Mouse (Mus musculus) intestine, embryonic 14.5 days (tissue): ENCODE data around the gene Vmn2r5. TPM values are rescaled to one million over a fixed set of nuclear protein-coding genes. Genes with fewer than 3 reads are reported as not detected.
"Not testable (repeated sequence)": the region's sequence is repeated elsewhere in the genome, so short reads cannot be mapped to it uniquely, and the experiment has no call there.

Experiments
- ATAC-seq: fragments of 200-750 bp; cut with Nextera tagmentation; replicated peaks from 2 replicates; pipeline ENCODE4 v1.8.0; 2017; ENCODE audit warnings: low read depth, moderate number of reproducible peaks, moderate TSS enrichment, moderate library complexity; ENCODE audit not compliant: low FRiP score, low TSS enrichment
- DNase-seq: peaks from one replicate; pipeline ENCODE4 v3.0.0-alpha.2; 2018; ENCODE audit warnings: low spot score
- H3K27ac ChIP-seq: fragments of 300-500 bp; sonication (generic); 2 replicates; pipeline ENCODE4 v1.5.1; 2014; ENCODE audit warnings: low read depth, mild to moderate bottlenecking, control low read depth
- H3K27me3 ChIP-seq: fragments of 300-500 bp; sonication (generic); replicated peaks from 2 replicates; pipeline ENCODE4 v1.6.1; 2014; ENCODE audit warnings: low read length, control low read depth; ENCODE audit not compliant: control insufficient read depth, insufficient read depth
- H3K36me3 ChIP-seq: fragments of 300-500 bp; sonication (generic); 2 replicates; pipeline ENCODE4 v1.6.1; 2014; ENCODE audit warnings: low read length, control low read depth; ENCODE audit not compliant: control insufficient read depth, insufficient read depth
- H3K4me1 ChIP-seq: fragments of 300-500 bp; sonication (generic); replicated peaks from 2 replicates; pipeline ENCODE4 v1.6.1; 2014; ENCODE audit warnings: low read length, control low read depth, mixed read lengths; ENCODE audit not compliant: control insufficient read depth, insufficient read depth
- H3K4me2 ChIP-seq: fragments of 300-500 bp; sonication (generic); 2 replicates; pipeline ENCODE4 v1.6.1; 2014; ENCODE audit warnings: low read length
- H3K4me3 ChIP-seq: fragments of 300-500 bp; sonication (generic); 2 replicates; pipeline ENCODE4 v1.5.1; 2014; ENCODE audit warnings: low read depth, low read length, control low read depth, mixed read lengths
- H3K9ac ChIP-seq: fragments of 300-500 bp; sonication (generic); 2 replicates; pipeline ENCODE4 v1.6.1; 2014; ENCODE audit warnings: mild to moderate bottlenecking, low read length
- H3K9me3 ChIP-seq: fragments of 300-500 bp; sonication (generic); 2 replicates; pipeline ENCODE4 v1.6.1; 2016; ENCODE audit warnings: low read length, control low read depth; ENCODE audit not compliant: control insufficient read depth
- WGBS: fragments of 180-500 bp; shearing (Covaris S2); extraction: QIAGEN DNeasy Blood & Tissue Kit; methylation state at CpG from one replicate; pipeline ENCODE4 v1.1.7; 2014; 5-methylcytosine and 5-hydroxymethylcytosine counted together
- polyA plus RNA-seq: library from polyadenylated mRNA; unstranded; fragments of >200 nt; fragmentation: Nextera tagmentation; extraction: Ambion mirVana; gene quantifications from 2 replicates; pipeline ENCODE4 v1.2.1, GENCODE M21; 2014

The Vmn2r5 gene
- polyA plus RNA-seq = not detected in 2 replicates

DNA sequence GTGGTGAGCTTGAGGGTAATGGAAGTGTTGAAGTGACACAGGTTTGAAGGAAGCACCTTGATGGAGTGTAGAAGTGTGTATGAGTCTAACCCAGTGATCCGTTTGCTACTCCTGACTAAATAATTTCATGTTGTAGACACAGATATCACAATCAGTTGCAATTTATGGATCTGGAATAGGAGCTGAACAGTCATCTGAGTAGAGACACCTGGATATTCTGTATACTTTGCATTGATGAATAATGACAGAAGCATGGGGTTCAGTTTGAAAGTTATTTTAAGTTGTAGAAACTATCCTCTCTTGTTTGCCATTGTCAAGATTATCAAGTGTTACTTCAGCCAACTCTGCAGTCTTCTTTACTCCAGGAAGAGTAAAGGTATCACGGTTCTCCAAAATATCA is at the start of gene Vmn2r5:
Vmn2r5 (minus strand) TSS at position 101 of the 400 bp plus-strand sequence.
- H3K9me3 ChIP-seq, H3K27ac ChIP-seq, H3K4me2 ChIP-seq, H3K4me1 ChIP-seq, H3K9ac ChIP-seq, DNase-seq, ATAC-seq, H3K27me3 ChIP-seq, H3K4me3 ChIP-seq, H3K36me3 ChIP-seq: not testable (repeated sequence)
- no CpG with 5 or more reads among the region's 2 CpGs for WGBS

DNA sequence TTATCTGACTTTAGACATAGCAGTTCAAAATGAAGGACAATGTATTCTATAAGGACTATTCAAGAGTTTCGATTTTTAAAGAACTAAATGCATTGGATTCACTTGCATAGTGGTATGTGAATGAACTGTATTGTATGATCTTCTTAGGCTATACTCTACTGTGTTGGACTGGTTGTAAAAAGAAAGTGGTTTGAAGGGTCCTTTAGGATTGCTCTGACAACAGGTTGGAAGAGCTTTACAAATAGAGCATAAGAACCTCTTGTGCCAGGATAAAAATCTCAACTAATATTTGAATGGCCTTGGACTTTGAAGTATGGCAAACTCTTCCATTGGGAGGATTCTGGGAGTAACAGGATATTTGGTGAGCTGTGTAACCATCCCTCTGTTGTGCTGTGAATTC is 13.9 kb upstream of the Vmn2r5 start:
- not testable (repeated sequence) for H3K9me3 ChIP-seq, H3K4me1 ChIP-seq, H3K9ac ChIP-seq, DNase-seq, ATAC-seq, H3K4me3 ChIP-seq, H3K4me2 ChIP-seq, H3K27me3 ChIP-seq, H3K27ac ChIP-seq, H3K36me3 ChIP-seq
- WGBS = 80% methylated on average over 1 of the region's 1 CpGs

Other genes with a start within 250 kb of the Vmn2r5 start
- not detected in 2 replicates for gene Vmn2r3, start 220.1 kb downstream of the Vmn2r5 start, polyA plus RNA-seq
- gene Vmn2r4, start 94.5 kb downstream of the Vmn2r5 start, polyA plus RNA-seq = not detected in 2 replicates
- not detected in 2 replicates for gene Vmn2r6, start 56.0 kb upstream of the Vmn2r5 start, polyA plus RNA-seq